Mouse (Mus musculus) olfactory bulb, adult 2 months (tissue): ENCODE results near the gene Snx9.

Experiments
- CTCF ChIP-seq: fragments of 200-500 bp; IDR thresholded peaks from 2 replicates; pipeline ENCODE4 v1.5.1; 2012; ENCODE audit warnings: low read depth, mild to moderate bottlenecking, low read length, moderate library complexity; ENCODE audit not compliant: insufficient read depth
- POLR2A ChIP-seq: fragments of 200-500 bp; IDR thresholded peaks from 2 replicates; pipeline ENCODE4 v1.6.1; 2012; ENCODE audit warnings: mild to moderate bottlenecking, low read depth, low read length, moderate library complexity; ENCODE audit not compliant: insufficient read depth

- TF ChIP-seq CTCF (peak; percentile 67), POLR2A (no peak)
Measured at GRCm38 (mm10) chr17:5890429-5890828, 49.3 kb downstream of the Snx9 start.
